Mouse (Mus musculus) retina, postnatal 1 day (tissue): ENCODE results near the gene Pramel5.
"Not testable (repeated sequence)": the region's sequence is repeated elsewhere in the genome, so short reads cannot be mapped to it uniquely, and the experiment has no call there.

Source experiments
- DNase-seq: peaks from one replicate; pipeline ENCODE4 v3.0.0-alpha.2; 2012

Gene Pramel5

DNA sequence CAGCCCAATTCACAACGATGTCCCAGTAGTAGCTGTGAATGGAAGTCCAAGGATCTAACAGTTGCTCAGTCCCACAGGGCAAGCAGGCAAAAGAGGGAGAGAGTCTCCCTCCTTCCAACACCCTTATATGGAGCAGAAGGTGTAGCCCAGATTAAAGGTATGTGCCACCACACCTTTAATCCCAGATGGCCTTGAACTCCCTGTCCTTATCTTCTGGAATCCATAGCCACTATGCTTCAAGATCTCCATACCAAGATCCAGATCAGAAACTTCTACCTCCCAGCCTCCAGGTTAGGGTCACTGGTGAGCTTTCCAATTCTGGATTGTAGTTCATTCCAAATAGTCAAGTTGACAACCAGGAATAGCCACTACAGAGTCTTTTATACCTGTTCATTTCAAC, at the start of gene Pramel5:
Pramel5 (minus strand) TSS at position 101 of the 400 bp plus-strand sequence.
- not testable (repeated sequence) for DNase-seq

DNA sequence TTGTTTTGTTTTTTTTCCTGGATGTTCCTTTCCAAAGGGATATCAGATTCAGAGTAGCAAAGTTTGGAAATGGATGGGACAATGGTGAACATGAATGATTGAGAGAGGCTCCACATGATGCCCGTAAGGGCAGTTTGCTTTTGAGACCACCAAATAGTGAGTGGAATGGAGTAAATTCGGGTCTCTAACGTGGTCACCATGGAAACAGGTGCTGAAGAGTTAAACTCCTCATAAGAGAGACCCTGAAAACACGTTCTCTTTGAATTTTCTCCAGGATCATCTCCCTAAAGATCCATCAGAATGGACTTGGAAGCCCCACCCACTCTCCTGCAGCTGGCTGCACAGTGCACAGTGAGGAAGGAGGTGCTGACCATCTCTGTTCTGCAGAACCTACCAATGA, 49.7 kb upstream of the Pramel5 start, which contains the start of gene Gm13128:
Gm13128 (plus strand) TSS at position 301 of the 400 bp plus-strand sequence.
- not testable (repeated sequence) for DNase-seq

DNA sequence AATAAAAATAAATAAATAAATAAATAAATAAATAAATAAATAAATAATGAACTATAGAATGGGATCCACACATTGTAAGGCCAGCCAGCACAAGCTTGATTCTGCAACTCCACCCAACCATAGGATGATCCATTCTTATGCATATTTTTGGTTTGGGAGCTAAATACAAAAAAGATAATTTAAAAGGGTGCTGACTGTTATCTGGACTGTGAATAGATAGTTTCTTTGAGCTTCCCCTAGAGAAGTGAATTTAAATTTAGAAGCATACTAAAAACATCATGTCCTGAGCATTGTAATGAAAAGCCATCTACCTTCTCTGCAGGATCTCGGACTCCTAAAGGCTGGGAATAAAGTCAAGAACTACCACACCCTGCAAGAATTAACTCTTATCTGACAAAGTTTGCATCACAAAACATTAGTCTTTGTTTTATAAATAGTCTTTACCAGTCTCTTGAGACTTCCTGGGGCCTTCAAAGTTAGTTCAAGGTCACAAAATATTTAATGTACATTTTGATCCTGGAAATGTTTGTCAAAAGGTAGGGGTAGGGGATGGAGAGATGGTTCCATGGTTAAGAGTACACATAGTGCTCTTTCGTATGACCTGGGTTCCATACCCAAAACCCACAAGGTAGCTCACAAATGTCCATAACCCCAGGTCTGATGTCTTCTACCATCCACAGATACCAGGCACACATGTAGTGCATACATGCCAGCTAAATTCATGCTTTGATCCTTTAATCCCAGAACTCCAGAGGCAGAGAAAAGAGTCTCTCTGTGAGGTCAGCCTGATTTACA, 32.6 kb upstream of the Pramel5 start:
- DNase-seq: not testable (repeated sequence)

DNA sequence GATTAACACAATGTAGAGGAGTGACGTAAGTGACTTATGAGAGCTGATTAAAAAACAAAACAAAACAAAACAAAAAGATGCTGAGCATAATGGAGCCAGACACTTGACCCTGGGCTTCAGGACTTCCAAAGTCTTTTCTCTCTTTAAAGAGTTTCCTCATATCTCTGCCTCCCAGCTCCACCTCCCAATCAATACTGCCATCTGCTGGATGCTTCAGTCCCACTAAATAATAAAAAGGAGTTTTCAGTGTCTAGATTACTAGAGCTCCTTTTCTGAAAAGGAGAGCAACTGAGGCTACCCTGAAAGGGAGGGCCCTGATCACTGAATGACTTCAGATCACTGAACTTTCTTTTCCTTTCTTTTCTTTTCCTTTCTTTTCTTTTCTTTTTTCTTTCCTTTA, 19.1 kb upstream of the Pramel5 start:
- DNase-seq: not testable (repeated sequence)

GRCm38 (mm10) chr4:144254768-144255167, 25.5 kb downstream of the Pramel5 start:
- DNase-seq: not testable (repeated sequence)
